Mouse (Mus musculus) adrenal gland, postnatal 10 days (tissue): Measurements from ENCODE around the gene Ankrd52. TPM values are rescaled to one million over a fixed set of nuclear protein-coding genes. Genes with fewer than 3 reads are reported as not detected.

Experiments used
- DNase-seq: peaks from one replicate; pipeline ENCODE4 v3.0.0; 2021; ENCODE audit warnings: mixed read lengths
- total RNA-seq, 2 experiments: library from RNA; stranded (reverse); gene quantifications; 2 replicates each; pipeline ENCODE4 v1.2.3; 2021

Ankrd52 gene
- total RNA-seq, 2 experiments from 2014 or later = 53.3 to 57.8 TPM

DNA sequence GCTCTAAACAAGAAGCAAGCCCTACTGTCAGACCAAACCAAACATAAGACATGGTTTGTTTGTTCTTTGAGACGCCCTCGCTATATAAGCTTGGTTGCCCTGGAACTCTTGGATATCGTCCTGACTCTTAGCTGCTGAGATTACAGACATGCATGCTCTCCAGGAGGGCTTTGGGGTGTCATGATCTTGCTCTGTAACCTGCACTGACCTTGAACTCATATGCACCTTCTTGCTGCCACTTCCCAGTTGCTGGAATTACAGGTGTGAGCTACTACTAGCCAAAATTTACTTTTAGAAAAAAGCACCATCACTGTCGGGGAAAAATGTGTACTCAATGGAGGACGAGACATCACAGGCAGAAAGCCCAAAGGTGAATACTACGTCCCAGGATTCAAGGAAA is 7.3 kb upstream of the Ankrd52 start:
- DNase-seq = no peak

- DNase-seq = no peak
Measured at GRCm38 (mm10) chr10:128370021-128370420, 6.9 kb upstream of the Ankrd52 start.

DNA sequence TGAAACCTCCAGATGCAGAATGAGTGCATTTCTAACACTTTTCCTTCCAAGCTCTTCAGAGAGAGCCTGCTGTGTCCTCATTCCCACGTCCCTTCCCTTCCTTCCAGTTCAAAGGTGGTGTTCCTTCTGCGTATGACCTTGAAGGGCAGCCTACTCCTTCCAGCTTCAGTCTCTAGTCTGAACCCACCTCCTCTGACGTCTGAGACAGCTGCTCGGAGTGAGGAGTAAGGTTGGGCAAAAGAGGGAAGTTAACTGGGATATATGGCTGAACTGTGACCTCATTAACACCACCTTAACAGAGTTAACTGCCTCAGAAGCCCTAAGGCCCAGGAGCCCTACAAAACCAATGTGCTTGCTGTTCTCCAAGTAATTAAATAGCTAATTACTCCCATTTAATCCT is 6.3 kb upstream of the Ankrd52 start:
- DNase-seq = no peak

GRCm38 (mm10) chr10:128372142-128372541 is 4.8 kb upstream of the Ankrd52 start:
- no peak for DNase-seq

GRCm38 (mm10) chr10:128372989-128373748 is 3.7 kb upstream of the Ankrd52 start:
- DNase-seq = no peak

DNA sequence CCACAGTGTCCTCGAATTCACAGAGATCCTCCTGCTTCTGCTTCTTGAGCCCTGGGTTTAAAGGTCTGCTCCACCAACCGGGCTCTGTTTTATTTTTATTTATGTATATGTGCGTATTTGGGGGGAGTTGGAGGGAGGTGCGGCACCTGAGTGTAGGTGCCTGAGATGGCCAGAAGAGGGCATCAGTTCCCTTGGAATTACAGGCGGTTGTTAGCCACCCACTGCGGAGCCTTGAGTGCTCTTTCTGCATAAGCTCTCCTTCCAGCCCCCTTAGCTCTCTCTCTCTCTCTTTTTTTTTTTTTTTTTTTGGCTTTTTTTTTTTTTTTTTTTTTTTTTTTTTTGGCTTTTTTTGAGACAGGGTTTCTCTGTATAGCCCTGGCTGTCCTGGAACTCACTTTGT is 2.5 kb upstream of the Ankrd52 start:
- no peak for DNase-seq

- no peak for DNase-seq
Measured at GRCm38 (mm10) chr10:128376099-128376454, 838 bp upstream of the Ankrd52 start.

- peak; percentile 68 for DNase-seq
Measured at GRCm38 (mm10) chr10:128377222-128377939, 466 bp downstream of the Ankrd52 start.

DNA sequence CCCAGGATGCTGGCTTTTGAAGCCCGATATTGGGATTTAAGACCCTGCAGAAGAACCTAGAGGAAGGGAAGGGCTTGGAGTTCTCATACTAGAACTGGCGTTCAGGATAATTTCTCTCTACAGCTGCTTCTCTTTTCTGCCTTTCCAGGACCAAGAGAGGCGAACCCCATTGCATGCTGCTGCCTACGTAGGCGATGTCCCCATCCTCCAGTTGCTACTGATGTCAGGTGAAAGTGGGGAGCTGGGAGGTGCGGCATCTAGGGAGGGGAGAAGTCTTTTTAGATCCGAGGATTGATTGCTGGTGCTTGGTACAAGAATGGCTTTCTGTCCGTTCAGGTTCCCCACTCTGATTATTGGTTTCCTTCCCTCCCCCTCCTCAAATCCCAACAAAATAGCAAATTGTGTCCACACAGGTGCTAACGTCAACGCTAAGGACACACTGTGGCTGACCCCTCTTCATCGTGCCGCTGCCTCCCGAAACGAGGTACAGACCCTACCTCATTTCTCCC is 1.1 kb downstream of the Ankrd52 start:
- DNase-seq = no peak

DNA sequence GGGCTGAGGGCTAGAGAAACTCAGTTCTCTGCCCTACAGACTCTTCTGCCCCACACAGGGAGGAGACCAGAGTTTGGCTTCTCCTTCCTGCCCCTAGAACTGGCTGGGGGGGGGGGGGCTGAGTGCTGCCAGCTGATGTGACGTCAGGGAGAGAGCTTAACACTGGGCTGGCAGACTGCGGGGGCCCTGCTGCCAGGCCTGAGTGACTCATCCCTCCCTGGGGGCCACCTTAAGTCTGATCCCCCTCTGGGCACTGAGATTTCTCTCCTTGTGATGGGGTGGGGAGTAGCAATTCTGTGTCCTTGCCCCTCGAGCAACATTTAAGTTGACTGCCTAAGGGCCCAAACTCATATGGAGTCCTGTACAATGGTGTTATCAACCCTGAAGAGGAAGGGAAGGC is 1.5 kb downstream of the Ankrd52 start:
- DNase-seq = peak; percentile 65

DNA sequence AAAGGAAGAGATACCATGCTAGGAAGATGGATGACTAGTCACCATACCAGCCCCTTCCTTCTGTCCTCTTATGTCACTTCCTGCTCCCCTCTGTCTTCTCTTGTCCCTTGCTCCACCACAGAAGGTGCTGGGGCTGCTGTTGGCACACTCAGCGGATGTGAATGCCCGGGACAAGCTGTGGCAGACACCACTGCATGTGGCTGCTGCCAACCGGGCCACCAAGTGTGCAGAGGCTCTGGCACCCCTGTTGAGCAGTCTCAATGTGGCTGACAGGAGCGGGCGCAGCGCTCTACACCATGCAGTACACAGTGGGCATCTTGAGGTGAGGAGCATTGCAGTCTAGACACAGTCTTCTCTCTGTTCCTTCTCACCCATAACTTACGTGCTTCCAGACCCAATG is 2.3 kb downstream of the Ankrd52 start:
- no peak for DNase-seq

DNA sequence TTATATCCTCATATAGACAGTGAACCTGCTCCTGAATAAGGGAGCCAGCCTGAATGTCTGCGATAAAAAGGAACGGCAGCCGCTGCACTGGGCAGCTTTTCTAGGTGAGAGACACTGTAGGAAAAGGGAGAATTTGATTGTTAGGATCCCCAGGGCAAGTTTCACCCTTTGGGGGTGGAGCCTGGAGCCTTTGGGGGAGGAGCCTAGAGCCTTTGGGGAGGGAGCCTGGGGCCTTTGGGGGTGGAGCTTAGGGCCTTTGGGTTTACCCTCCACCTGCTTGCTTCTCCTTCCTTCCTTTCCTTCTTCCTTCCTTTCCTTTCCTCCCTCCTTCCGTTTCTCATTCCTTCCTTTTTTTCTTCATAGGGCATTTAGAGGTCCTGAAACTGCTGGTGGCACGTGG is 3.6 kb downstream of the Ankrd52 start:
- peak; percentile 57 for DNase-seq

DNA sequence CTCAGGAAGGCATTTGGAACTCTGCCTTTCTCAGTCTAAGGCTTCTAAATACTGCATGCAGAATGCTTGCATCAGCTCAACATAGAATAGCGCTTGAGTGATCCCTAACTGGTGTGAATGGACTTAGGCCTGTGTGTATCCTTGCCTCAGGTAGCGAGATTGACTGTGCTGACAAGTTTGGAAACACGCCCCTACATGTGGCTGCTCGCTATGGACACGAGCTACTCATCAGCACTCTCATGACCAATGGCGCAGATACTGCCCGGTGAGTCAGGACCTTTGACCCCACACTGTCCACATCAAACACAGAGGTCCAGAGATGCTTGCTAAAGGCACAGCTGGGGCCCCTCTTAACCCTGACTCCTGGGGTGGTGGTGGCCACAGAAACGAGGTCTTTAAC is 5.6 kb downstream of the Ankrd52 start:
- no peak for DNase-seq

DNA sequence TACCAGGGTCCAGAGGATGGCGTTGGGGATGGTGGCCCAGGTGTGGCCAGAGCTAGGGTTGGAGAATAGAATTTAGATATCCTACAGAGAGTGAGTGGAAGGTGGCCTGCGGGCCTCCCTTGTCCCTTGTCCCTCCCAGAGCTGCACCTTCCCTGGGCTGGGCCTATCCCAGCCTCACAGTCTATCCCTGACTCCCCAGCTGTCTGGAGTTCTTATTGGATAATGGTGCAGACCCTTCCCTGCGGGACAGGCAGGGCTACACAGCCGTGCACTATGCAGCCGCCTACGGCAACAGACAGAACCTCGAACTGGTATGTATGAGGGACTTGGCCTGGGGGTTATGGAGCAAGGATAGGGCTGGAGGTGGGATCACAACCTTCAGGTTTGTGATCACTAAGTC is 9.0 kb downstream of the Ankrd52 start:
- DNase-seq = no peak

- no peak for DNase-seq
Measured at GRCm38 (mm10) chr10:128388941-128389340, 12.0 kb downstream of the Ankrd52 start.

DNA sequence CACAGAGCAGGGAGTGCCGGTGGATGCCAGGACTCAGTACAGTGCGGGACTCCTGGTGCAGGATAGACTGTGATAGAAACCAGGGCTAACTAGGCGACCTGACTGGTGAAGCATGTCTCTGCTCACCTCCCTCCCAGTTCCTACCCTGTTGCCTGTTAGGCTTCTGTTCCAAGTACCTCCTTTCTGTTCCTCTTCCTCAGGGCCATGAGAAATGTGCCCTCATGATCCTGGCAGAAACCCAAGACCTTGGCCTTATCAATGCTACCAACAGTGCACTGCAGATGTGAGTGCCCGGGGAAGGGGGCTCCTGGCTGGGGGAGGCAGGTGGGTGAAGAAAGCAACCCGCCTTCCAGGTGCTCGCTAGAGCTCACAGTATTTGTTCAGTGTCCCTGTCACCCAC is 12.7 kb downstream of the Ankrd52 start:
- DNase-seq = peak; percentile 80

DNA sequence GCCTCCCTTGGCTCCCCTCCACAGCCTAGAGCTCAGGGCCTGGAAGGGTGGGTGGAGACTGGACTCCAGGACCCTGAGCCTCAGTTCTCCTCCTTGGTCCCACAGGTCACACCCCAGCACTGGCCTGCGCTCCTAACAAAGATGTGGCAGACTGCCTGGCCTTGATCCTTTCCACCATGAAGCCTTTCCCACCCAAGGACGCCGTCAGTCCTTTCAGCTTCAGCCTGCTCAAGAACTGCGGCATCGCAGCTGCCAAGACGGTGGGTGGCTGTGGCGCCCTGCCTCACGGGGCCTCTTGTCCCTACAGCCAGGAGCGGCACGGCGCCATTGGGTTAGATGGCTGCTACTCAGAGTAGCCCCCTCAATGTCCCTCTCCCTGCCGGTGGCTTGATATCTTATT is 13.5 kb downstream of the Ankrd52 start:
- DNase-seq = peak; percentile 63

DNA sequence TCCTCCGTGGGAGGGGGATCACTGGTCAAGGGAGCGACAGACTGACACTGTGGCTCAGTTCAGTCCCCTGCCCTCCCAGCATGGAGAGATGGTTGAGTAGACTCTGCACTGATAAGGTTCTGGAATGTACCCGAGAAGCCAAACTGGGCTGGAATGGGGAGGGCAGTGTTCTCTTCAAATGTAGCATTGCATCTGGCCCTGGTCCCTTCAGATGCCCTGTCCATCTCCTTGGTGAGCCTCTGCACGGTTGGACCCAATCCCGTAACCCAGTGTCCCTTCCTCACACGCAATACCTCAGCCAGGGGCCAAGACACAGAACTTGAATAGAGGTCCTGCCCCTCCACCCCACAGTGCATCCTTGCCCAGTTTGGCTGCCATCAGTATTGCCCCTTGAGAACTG is 14.9 kb downstream of the Ankrd52 start:
- no peak for DNase-seq

DNA sequence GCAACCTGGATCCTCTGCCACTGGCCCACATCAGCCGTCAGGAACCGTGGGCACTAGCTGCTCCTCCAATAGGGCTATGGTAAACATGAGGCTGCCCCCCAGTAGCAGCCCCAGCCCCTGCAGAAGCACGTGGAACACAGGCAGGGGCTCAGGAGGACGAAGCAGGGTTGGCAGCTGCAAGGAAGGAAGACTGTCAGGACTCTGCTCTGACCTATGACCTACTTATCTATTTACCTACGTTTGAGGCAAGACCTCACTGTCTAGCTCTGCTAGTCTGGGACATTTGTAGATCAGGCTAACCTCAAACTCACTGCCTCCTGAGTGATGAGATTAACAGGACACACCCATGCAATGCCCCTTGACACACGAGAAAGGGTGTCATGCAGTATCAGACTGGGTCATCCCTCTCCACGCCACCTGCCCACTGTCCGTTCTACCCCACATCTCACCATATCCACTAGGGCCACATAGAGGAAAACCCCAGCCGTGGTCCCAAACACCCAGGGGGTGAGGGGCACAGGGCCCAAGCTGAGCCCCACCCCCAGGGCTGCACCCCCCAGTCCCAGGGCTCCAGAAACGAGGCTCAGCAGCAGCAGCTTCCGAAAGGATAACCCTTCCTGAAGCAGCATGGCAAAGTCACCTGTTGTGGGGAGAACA is 19.2 kb downstream of the Ankrd52 start:
- DNase-seq = no peak

GRCm38 (mm10) chr10:128396716-128397264 is 19.9 kb downstream of the Ankrd52 start:
- DNase-seq = no peak

GRCm38 (mm10) chr10:128397466-128397865 is 20.6 kb downstream of the Ankrd52 start:
- peak; percentile 56 for DNase-seq

- no peak for DNase-seq
Measured at GRCm38 (mm10) chr10:128400338-128400737, 23.4 kb downstream of the Ankrd52 start.

DNA sequence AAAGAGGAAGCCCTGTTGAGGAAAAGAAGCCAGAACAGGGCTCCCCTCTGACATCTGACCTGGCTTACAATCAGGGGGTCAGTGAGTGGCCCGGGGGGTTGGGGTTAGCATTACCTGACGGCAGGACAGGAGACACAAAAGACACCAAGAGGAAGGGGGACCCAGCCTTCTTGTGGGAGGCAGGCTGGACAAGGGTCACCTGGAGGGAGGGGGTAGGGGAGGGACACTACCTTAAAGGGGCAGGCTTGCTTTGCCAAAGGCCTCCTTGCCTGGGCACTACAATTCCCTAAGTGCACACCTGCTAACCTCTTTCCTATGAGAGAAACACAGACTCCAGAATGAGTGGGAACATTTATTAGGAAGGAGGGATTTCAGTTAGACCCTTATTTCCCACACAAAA is 24.1 kb downstream of the Ankrd52 start, which contains the start of gene Slc39a5:
Slc39a5 (minus strand) TSS at position 174 of the 400 bp plus-strand sequence.
- no peak for DNase-seq
